Mouse (Mus musculus): Measurements from ENCODE around the gene Aph1b. TPM values are rescaled to one million over a fixed set of nuclear protein-coding genes. Genes with fewer than 3 reads are reported as not detected.

The Aph1b gene
- polyA plus RNA-seq, 1 experiment, result 1.9 TPM

DNA sequence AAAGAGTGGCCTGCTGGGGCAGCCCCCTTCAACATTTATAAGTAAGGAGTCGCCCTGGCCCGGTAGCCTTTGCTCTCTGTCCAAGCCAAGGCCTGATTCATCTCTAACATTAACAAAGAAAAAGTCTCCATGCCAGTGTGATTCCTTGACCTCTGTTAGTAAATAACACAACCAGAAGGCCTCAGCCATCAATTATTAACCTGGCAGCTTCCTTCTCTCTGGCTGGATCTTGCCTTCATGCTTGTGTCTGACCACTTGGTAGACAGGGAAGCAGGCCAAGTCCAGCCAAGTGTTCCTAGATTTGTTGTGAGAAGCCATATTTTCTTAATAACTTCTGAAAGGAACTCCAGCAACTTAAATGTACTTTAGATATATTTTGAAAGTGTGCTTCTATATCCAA, 58.7 kb downstream of the Aph1b start:
- no peak overlapping the region for H3K27ac ChIP-seq (ENCODE audit: control insufficient read depth, insufficient read depth, low read depth, low read length)
- H3K27me3 ChIP-seq (ENCODE audit: control insufficient read depth, insufficient read depth, low read length), result no peaks in the 10 kb centered on the region
- TF ChIP-seq POLR2A (IDR thresholded peaks at IDR 0.05; ENCODE audit: control insufficient read depth, low read depth, low read length), result no peak
- no peak for TF ChIP-seq CTCF (IDR thresholded peaks at IDR 0.05; ENCODE audit: control insufficient read depth, insufficient read depth, insufficient replicate concordance, low read depth, low read length)
- no peaks in the 10 kb centered on the region for H3K4me1 ChIP-seq (ENCODE audit: control insufficient read depth, insufficient read depth, low read length)
- H3K36me3 ChIP-seq (ENCODE audit: control insufficient read depth, insufficient read depth, low read length), result no peaks in the 10 kb centered on the region
- no peak overlapping the region for H3K4me3 ChIP-seq (ENCODE audit: control insufficient read depth, low read depth, low read length)

DNA sequence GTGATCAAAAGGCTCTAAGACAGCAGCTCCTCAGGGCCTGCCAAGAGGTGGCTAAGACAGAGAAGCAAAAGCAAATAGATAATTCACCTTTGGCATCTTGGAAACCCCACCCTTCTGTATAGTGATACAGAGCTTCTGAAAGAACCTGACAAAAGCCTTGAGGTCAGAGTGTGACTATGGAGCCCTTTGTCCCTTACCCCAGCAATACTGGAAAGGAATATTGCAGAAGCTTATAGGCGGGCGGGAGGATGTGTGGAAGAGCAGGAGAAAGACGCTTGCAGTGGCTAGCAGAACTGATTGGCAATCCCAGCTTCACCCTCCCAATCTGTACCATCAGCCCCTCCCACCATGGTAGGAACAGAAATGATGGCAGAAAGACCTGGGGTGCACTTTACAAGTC, 59.3 kb downstream of the Aph1b start:
- TF ChIP-seq POLR2A (IDR thresholded peaks at IDR 0.05; ENCODE audit: control insufficient read depth, low read depth, low read length) (no peak), CTCF (IDR thresholded peaks at IDR 0.05; ENCODE audit: control insufficient read depth, insufficient read depth, insufficient replicate concordance, low read depth, low read length) (no peak)
- H3K4me3 ChIP-seq (ENCODE audit: control insufficient read depth, low read depth, low read length), result no peak overlapping the region
- H3K36me3 ChIP-seq (ENCODE audit: control insufficient read depth, insufficient read depth, low read length), result no peaks in the 10 kb centered on the region
- no peak overlapping the region for H3K27ac ChIP-seq (ENCODE audit: control insufficient read depth, insufficient read depth, low read depth, low read length)
- no peaks in the 10 kb centered on the region for H3K4me1 ChIP-seq (ENCODE audit: control insufficient read depth, insufficient read depth, low read length)
- no peaks in the 10 kb centered on the region for H3K27me3 ChIP-seq (ENCODE audit: control insufficient read depth, insufficient read depth, low read length)

DNA sequence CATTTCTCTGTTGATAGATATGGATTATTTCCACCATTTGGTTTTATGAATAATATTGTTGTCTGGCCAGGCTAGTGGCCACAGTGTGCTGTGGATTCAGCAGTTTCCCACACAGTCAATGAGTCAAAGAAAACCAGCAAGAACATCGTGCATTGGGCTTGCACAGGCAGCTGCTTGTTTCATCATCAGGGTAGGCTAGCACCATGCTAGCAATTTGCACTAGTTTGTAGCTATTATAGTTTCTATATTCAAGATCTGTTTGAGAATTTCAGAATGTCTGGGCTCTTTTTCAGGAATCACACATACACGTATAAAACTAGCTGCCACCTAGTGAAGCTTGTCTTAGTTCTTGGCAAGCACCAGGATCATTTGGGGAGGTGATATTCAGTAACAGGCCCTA, 60.2 kb downstream of the Aph1b start:
- H3K4me3 ChIP-seq (ENCODE audit: control insufficient read depth, low read depth, low read length), result no peak overlapping the region
- TF ChIP-seq CTCF (IDR thresholded peaks at IDR 0.05; ENCODE audit: control insufficient read depth, insufficient read depth, insufficient replicate concordance, low read depth, low read length) (no peak), POLR2A (IDR thresholded peaks at IDR 0.05; ENCODE audit: control insufficient read depth, low read depth, low read length) (no peak)

DNA sequence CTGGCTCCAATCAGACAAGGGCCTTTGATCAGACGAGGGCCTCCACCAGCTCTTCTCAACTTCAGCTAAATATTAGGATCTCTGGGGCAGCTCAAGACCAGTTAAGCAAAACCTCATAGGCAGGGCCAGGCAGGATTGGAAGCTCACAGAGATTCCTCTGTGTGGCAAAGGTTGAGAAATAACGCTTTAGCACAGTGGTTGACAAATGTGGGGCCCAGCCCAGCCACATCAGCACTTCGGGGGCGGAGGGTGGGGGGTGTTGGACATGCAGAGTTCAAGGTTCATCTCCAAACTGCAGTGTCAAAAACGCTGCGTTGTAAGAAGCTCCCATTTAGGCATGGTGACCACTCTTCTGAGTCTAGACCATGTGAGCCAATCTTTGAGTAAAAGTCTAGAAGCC, 60.7 kb downstream of the Aph1b start:
- Histone ChIP-seq H3K4me3 (ENCODE audit: control insufficient read depth, low read depth, low read length) (no peak overlapping the region), H3K36me3 (ENCODE audit: control insufficient read depth, insufficient read depth, low read length) (no peaks in the 10 kb centered on the region), H3K27me3 (ENCODE audit: control insufficient read depth, insufficient read depth, low read length) (no peaks in the 10 kb centered on the region), H3K27ac (ENCODE audit: control insufficient read depth, insufficient read depth, low read depth, low read length) (no peak overlapping the region), H3K4me1 (ENCODE audit: control insufficient read depth, insufficient read depth, low read length) (no peaks in the 10 kb centered on the region)
- TF ChIP-seq CTCF (IDR thresholded peaks at IDR 0.05; ENCODE audit: control insufficient read depth, insufficient read depth, insufficient replicate concordance, low read depth, low read length) (no peak), POLR2A (IDR thresholded peaks at IDR 0.05; ENCODE audit: control insufficient read depth, low read depth, low read length) (no peak)

More for the DNA sequence above, 60.2 kb downstream of the Aph1b start:
- no peaks in the 10 kb centered on the region for H3K27me3 ChIP-seq (ENCODE audit: control insufficient read depth, insufficient read depth, low read length)
- no peak overlapping the region for H3K27ac ChIP-seq (ENCODE audit: control insufficient read depth, insufficient read depth, low read depth, low read length)
- no peaks in the 10 kb centered on the region for H3K36me3 ChIP-seq (ENCODE audit: control insufficient read depth, insufficient read depth, low read length)
- H3K4me1 ChIP-seq (ENCODE audit: control insufficient read depth, insufficient read depth, low read length), result no peaks in the 10 kb centered on the region

DNA sequence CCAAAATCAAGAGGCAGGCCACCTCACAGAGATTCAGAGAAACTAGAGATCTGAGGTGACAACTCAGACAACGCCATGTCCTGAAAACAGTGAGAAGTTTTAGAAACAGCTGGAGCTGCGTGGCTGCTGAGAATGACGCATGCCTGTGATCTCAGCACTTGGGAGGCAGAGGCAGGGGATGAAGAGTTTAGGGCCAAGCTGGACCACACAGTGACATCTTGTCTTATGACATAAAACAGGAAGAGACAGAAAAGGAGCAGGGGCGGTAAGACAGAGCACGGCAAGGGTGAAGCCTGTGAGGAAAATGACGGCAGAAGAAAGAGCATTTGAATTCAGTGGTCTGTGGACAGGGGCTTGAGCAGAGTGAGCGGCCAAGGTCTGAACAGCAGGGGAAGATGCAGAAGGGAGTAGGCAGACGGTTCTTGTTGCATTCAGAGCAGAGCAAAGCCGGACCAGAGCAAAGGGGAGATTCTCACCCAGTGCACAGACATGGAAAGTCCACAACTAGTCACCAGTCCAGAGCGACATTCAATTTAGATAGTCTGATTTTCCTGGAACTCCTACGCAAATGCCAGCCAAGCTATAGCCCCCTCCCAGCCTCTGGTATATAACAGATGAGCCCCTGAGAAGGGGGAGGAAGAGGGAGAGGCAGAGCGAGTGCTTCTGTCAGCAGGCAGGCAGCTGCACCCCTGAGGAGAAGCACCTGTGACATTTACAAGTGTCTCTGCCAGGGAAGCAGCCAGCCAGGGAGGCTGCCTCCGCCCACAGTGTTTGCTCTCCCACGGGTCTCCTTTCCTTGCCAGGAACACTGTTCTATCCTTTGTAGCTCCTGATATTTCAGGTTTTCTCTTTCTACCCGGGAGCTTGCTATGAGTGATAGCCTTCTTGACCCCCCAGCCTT, 62.2 kb downstream of the Aph1b start:
- no peaks in the 10 kb centered on the region for H3K27me3 ChIP-seq (ENCODE audit: control insufficient read depth, insufficient read depth, low read length)
- no peaks in the 10 kb centered on the region for H3K36me3 ChIP-seq (ENCODE audit: control insufficient read depth, insufficient read depth, low read length)
- TF ChIP-seq CTCF (IDR thresholded peaks at IDR 0.05; ENCODE audit: control insufficient read depth, insufficient read depth, insufficient replicate concordance, low read depth, low read length), result no peak
- TF ChIP-seq POLR2A (IDR thresholded peaks at IDR 0.05; ENCODE audit: control insufficient read depth, low read depth, low read length), result no peak
- H3K4me3 ChIP-seq (ENCODE audit: control insufficient read depth, low read depth, low read length), result no peak overlapping the region
- H3K4me1 ChIP-seq (ENCODE audit: control insufficient read depth, insufficient read depth, low read length), result no peaks in the 10 kb centered on the region
- H3K27ac ChIP-seq (ENCODE audit: control insufficient read depth, insufficient read depth, low read depth, low read length), result no peak overlapping the region

DNA sequence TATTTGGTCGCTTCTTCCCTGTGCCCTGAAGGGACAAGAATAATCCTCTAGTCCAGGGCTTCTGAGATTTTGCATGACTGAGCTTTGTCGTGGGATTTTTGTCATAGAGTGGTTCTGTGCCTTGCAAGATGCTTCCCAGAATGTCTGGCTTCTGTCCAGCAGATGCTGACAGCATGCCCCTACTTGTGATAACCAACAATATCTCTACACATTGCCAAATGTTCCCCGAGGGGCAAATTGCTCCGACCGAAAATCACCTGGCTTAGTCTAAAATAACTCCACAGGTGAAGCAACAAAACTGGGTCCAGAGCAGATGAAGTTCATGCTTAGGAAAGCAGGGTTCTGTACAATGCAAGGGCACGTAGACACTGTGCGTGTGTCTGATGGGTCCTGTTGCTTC, 64.0 kb downstream of the Aph1b start:
- Histone ChIP-seq H3K4me1 (ENCODE audit: control insufficient read depth, insufficient read depth, low read length) (no peaks in the 10 kb centered on the region), H3K27me3 (ENCODE audit: control insufficient read depth, insufficient read depth, low read length) (no peaks in the 10 kb centered on the region), H3K4me3 (ENCODE audit: control insufficient read depth, low read depth, low read length) (no peak overlapping the region), H3K27ac (ENCODE audit: control insufficient read depth, insufficient read depth, low read depth, low read length) (no peak overlapping the region), H3K36me3 (ENCODE audit: control insufficient read depth, insufficient read depth, low read length) (no peaks in the 10 kb centered on the region)
- no peak for TF ChIP-seq CTCF (IDR thresholded peaks at IDR 0.05; ENCODE audit: control insufficient read depth, insufficient read depth, insufficient replicate concordance, low read depth, low read length)
- TF ChIP-seq POLR2A (IDR thresholded peaks at IDR 0.05; ENCODE audit: control insufficient read depth, low read depth, low read length), result no peak

DNA sequence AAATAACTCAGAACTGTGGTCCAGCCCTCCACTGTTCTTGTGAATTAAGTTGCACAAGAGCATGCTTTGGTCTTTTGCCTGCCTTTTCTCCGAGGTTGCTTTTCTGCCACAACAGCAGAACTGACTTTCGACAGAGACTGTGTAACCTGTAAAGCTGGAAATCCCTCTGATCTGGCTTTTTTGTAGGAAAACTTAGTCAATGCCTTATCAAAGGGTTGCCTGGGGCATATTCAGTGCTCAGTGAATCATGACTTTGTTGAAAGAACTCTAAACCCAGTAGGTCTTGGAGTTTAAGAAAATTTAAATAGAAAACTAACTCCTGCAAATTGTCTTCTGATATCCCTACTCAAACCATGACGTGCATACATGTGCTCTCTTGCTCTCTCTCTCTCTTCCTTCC, 64.7 kb downstream of the Aph1b start:
- H3K4me1 ChIP-seq (ENCODE audit: control insufficient read depth, insufficient read depth, low read length), result no peaks in the 10 kb centered on the region

More for the DNA sequence above, 64.7 kb downstream of the Aph1b start:
- no peaks in the 10 kb centered on the region for H3K27me3 ChIP-seq (ENCODE audit: control insufficient read depth, insufficient read depth, low read length)
- no peaks in the 10 kb centered on the region for H3K36me3 ChIP-seq (ENCODE audit: control insufficient read depth, insufficient read depth, low read length)
- TF ChIP-seq POLR2A (IDR thresholded peaks at IDR 0.05; ENCODE audit: control insufficient read depth, low read depth, low read length) (no peak), CTCF (IDR thresholded peaks at IDR 0.05; ENCODE audit: control insufficient read depth, insufficient read depth, insufficient replicate concordance, low read depth, low read length) (no peak)
- H3K27ac ChIP-seq (ENCODE audit: control insufficient read depth, insufficient read depth, low read depth, low read length), result no peak overlapping the region
- H3K4me3 ChIP-seq (ENCODE audit: control insufficient read depth, low read depth, low read length), result no peak overlapping the region
